Mouse (Mus musculus): ENCODE results near the gene Tmem43.
"Not testable (repeated sequence)": the region's sequence is repeated elsewhere in the genome, so short reads cannot be mapped to it uniquely, and the experiment has no call there.

- not testable (repeated sequence) for TF ChIP-seq CTCF (IDR thresholded peaks at IDR 0.05; ENCODE audit: low read depth, low read length); GATA2 (IDR thresholded peaks at IDR 0.05; ENCODE audit: borderline replicate concordance, low read depth, low read length); GATA1 (IDR thresholded peaks at IDR 0.05; ENCODE audit: borderline replicate concordance, low read length); TAL1 (conservative IDR thresholded peaks at IDR 0.05; ENCODE audit: low read depth, low read length)
Measured at GRCm38 (mm10) chr6:91471427-91471826, 2.1 kb upstream of the Tmem43 start.
